Mouse (Mus musculus): ENCODE measurements at regions not wholly inside any gene's neighbourhood (a gene's known extent, or its start where the extent isn't known, plus 50 kb on each side); places are given as distances from the start of the nearest gene placed in this dataset.
A peak's percentile ranks its signal among the peaks of the same experiment; 100 is the strongest.

DNA sequence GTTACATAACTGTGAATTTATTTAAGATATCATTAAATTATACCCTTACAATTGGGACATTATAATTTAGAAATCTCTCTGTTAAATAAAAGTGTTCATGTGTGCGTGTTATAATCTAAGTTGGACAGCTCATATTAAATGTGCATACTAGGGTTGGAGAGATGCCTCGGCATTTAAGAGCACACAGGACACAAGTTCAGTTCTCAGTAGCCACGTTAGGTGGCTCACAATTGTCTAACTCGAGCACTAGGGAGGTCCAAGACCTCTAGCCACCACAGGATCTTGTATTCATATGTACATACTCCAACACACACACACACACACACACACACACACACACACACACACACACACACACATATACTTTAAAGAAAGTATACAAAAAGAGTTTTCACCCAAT lies 56.0 kb downstream of the Foxf2 start:
- DNase-seq (ENCODE audit: low spot score in 2 of 2) = no peak

DNA sequence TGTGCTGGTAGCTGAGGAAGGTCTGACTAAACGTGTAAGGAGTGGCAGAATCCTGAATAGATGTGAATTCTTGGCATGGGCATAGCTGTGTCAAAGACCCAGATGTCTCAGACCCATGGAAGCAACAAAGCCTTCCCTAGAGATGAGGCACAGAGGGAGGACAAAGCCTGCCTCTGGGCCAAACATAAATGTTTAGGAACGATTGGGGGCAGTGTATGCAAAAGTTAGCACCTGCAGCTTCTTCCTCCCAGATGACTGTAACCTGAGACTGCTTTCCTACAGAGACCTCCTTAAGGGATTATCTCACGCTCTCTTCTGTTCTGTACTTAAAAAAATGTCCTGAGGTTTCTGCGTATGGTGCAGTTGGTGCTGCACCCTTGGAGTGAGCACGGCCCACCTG lies 57.7 kb downstream of the Foxf2 start:
- DNase-seq (ENCODE audit: low spot score in 2 of 2) = no peak

- no peak for DNase-seq (ENCODE audit: low spot score in 2 of 2)
Measured at GRCm38 (mm10) chr13:31688531-31688930, 62.9 kb downstream of the Foxf2 start.

GRCm38 (mm10) chr13:31689317-31689716 lies 63.7 kb downstream of the Foxf2 start:
- DNase-seq (ENCODE audit: low spot score in 2 of 2) = peak in 1 of 2 experiments; percentile 3

DNA sequence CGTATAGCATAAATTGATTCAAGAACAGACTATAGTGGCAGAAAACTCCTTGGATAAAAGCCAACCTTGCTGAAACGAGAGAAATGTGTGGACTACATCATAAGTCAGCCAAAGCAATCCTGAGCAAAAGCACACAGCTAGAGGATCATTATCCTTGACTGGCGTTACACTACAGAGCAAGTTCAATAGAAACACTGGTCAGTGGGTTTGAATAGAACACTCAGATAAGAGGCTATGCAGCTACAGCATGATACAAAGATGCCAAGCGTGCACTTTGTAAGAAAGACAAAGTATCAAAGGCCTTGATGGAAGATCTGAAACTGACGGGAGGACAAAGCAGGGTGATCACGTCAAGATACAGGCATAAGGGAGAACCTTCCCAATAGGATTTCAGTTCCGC lies 70.1 kb downstream of the Foxf2 start:
- no peak for DNase-seq (ENCODE audit: low spot score in 2 of 2)

GRCm38 (mm10) chr13:31704199-31704598 lies 78.6 kb downstream of the Foxf2 start:
- DNase-seq (ENCODE audit: low spot score in 2 of 2) = no peak

DNA sequence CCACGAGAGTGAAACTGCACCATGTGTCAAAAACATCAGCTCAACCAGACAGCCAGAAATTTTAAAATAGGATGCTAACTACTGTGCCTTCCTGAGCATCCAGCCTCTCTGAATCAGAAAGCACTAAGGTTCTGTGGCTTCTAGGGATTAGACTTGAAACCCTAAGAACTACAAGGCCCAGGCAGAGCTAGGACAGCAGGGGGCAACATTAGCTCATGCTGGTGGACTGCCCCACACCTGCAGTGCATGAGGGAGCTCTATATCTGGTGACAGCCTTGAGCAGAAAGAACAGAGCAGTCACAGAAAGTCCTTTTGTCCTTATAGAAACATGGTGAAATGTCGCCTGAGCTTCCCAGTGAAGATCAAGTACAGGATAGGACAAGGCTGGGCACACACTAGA lies 79.8 kb downstream of the Foxf2 start:
- DNase-seq (ENCODE audit: low spot score in 2 of 2) = no peak

DNA sequence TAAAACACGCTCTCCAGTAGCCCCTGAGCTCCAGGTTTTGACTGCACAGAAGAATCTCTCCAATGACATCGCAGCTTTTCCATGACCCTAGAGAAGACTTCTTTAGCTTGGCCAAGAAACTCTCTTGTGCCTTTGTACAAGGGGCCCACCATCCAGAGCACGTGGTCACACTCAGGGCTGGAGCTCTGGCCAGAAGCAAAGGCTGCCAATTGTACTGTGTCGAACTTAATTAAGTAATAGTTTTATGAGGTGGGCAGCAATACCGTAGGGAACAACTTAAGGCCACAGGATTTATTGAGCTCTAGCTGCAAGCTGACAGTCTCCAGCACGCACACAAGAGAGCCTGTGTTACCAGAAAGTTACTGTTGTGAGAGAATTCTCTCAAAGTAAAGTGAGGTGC lies 85.1 kb downstream of the Foxf2 start:
- no peak for DNase-seq (ENCODE audit: low spot score in 2 of 2)

GRCm38 (mm10) chr13:31715683-31716082 lies 90.1 kb downstream of the Foxf2 start:
- DNase-seq (ENCODE audit: low spot score in 2 of 2) = no peak

GRCm38 (mm10) chr13:31716771-31717170 lies 89.7 kb upstream of the Foxc1 start:
- DNase-seq (ENCODE audit: low spot score in 2 of 2) = no peak

DNA sequence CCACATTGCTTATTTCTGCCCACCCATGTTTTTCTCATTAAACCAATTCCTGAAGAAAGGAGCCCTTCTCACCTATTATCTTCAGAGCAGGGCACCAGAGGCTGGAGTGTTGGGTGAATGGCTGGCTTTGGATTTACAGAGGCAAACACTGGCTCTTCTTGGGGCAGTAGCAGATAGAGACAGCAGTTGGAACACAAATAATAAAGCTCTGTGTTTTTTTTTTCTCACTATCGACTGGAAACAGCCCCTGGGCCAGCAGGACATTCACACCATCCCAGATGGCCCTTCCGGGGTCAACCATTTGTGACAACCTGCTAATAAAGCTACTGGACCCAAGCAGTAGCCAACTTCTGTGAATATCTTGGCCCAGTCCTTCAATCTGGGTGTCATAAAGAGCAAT lies 85.7 kb upstream of the Foxc1 start:
- no peak for DNase-seq (ENCODE audit: low spot score in 2 of 2)

DNA sequence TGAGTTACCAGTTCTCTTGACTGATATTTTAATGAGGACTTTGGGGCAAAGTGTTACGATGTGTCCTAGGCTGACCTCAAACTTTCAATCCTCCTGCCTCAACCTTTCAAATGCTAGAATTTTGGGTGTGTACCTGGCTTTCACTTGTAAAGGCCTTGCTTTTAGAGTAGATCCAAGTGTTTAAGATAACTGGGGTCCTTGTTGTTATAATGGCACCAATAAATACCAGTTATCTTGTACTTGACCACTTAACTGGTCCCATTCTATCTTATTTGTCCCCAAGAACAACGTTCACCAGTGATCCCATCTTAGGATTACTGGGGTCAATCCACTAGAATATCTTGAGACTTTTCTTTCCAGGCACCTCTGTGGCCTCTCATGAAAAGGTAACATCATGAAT lies 77.6 kb upstream of the Foxc1 start:
- no peak for DNase-seq (ENCODE audit: low spot score in 2 of 2)

DNA sequence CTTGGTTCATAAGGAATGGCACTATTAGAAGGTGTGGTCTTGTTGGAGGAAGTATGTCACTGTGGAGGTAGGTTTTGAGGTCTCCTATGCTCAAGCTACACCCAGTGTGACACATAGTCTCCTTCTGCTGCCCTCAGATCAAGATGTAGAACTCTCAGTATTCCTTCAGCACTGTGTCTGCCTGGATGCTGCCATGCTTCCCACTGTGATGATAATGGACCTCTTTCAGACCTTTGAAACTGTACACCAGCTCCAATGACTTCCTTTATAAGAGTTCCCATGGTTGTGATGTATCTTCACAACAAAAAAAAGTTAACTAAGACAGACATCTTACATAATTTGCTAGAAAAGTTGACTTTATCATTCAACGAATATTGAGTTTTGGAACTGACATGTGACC lies 60.2 kb upstream of the Foxc1 start:
- no peak for DNase-seq (ENCODE audit: low spot score in 2 of 2)

All from spleen, postnatal 14 days (tissue).